Mouse (Mus musculus): ENCODE measurements around the gene Tstd1.

Tstd1 gene

DNA sequence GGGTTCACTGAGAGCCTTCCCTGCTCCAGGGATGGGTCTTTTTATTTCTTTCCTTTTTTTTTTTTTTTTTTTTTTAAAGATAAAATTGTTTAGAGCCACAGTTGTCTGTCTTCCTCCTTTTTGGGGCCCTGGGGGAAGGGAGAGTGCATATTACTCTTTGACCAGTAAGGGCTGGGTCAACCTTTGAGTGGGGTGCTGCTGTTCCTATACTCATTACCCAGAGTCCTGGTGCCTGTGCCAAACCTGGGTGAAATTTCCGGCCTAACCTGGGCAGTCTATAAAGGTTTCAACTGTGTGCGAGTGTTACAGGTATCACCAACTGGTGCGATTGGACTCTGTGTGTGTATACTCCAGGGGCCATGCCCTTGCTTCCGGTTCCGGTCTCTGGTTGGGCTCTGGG lies at the start of gene Tstd1:
Gene Tstd1 (plus strand): TSS at position 213 of the 400 bp plus-strand sequence.
- DNase-seq (ENCODE audit: low spot score): no peak

DNA sequence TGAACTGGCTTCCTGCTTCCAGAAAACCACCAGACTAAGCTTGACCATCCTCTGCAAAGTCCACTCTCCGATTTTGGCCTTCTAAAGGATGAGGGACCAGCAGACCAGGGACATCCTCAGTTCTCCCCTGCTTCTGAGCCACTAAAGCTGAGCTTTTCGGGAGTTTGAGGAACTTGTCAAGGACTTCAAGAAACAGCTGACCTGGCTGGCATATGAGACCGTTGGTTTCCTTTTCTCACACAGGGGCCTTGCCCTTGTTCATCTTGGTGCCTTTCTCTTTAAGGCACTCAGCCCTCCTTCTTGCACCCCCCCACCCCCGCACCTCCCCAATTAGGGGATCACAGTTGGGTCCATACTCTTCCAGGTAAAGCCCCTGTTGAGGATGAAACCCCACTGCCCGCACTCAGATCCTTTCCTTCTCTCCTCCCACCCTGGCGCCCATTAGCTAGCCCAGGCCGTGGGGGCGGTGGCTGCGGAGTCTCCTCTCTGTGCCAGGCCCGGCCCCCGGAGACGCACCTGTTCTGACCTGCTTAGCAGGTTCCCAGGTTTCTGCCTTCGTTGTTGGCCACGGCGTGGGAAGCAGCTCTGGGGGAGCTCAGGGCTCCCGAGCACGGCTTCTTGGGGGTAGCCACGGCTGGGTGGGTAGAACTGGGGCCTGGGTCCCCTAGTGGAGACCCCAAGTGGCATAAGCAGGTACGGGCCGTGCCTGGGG lies 48.7 kb upstream of the Tstd1 start, which contains the start of gene Nectin4:
Gene Nectin4 (plus strand): TSS at position 255 of the 712 bp plus-strand sequence.
- DNase-seq (ENCODE audit: low spot score): no peak

DNA sequence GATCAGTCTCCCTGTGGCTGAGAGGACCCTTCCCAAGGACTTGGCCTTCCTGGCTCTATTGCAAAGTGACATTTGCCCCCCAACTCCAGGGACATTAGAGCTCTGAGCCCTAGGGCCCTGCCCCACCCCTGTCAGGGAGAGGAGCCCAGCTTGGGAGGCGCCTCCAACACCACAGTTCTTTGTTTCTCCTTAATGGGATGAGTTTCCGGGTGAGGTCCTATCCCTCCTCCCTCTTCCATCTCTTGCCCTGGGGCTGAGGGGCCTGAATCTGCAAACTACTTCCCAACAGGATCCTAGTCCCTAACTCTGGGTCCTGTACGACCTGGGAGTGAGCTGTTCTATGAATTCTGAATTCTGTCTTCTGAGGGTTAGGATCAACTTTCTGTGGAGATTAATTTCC lies 45.8 kb upstream of the Tstd1 start:
- DNase-seq (ENCODE audit: low spot score): no peak

DNA sequence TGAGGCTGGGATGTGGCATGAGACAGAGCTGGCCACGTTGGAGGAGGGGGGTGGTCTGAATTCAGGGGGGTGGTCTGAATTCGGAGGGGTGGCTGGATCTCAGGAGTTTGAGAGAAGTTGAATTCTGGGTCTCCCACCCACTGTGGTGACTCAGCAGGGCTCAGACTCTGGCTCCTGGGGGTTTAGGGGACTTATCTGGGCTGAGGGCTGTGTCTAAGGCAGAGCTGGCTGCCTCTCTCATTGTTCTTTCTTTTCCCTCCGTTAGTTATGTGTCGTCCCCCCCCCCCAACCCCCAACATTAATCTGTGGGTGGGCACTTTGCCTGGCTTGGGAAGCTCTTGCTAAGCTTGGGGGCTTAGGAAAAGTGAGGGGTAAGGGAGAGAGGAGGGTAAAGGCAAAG lies 44.7 kb upstream of the Tstd1 start:
- DNase-seq (ENCODE audit: low spot score): no peak

DNA sequence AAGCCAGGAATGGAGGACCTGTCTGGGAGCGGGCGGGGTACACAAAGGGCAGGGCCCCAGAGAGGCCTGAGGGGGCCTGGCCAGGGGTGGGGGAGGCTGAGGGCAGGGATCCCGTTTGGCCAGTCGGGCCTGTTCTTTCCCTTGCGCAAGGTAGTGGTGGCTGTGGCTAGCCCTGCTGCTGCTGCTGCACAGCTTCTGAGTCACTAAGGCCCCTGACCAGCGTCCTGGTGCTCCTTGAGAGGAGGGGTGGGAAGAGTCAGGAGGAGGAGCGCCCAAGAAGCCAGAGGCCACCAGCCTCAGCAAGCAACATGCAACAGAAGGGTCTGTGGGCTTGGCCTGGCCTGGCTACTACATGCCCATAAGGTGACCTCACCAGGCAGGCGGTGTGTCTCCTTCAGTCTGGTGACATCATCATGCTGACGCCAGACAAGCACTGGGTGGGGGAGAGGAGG lies 43.0 kb upstream of the Tstd1 start:
- no peak for DNase-seq (ENCODE audit: low spot score)

DNA sequence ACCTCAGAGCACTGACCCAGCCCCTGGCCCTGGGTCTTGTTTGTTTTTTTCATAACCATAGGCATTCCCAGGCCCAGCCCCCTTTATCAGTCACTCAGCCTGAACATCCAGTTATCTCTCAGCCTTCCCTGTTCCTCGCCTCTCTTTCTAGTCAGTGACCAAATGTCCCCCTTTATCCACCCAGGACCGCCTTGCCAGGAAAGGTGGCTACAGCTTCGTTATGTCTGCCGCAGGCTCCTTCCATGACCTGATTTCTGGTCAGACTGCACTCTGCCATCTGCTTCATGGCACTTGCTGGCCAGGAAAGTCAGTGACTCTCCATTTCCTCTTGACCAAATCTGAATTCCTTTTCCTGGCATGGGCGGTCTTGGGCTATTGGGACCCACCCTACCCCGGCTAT lies 40.4 kb upstream of the Tstd1 start:
- DNase-seq (ENCODE audit: low spot score): no peak

DNA sequence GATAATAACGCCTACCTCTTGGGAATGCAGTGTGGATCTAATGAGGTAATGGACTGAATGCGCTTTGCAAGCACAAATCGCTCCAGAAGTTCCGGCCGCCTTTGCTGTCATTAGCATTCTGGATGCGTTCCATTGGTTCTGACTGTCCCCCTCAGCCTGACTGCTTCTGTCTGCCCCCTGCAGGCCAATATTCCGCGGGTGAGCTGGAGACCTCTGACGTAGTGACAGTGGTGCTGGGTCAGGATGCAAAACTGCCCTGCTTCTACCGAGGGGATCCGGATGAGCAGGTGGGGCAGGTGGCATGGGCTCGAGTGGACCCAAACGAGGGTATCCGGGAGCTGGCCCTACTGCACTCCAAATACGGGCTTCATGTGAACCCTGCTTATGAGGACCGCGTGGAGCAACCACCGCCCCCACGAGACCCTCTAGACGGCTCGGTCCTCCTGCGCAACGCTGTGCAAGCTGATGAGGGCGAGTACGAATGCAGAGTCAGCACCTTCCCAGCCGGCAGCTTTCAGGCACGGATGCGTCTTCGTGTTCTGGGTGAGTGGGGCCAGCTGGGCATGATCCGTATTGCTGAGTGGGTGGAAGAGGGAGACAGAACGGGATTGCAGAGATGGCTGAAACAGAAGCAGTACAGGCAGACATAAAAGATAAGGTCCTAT lies 38.6 kb upstream of the Tstd1 start:
- peak; percentile 83 for DNase-seq (ENCODE audit: low spot score)

DNA sequence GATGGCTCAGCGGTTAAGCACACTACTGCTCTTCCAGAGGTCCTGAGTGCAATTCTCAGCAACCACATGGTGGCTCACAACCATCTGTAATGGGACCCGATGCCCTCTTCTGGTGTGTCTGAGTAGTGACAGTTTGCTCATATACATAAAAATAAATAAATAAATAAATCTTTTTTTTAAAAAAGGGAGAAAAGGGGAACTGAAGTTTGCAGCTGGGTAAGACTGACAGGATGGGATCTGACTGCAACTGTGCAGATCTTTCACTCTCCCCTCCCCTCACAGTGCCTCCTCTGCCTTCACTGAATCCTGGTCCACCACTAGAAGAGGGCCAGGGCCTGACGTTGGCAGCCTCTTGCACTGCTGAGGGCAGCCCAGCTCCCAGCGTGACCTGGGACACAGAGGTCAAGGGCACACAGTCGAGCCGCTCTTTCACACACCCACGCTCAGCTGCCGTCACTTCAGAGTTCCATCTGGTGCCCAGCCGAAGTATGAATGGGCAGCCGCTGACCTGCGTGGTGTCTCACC lies 36.5 kb upstream of the Tstd1 start:
- DNase-seq (ENCODE audit: low spot score): no peak

DNA sequence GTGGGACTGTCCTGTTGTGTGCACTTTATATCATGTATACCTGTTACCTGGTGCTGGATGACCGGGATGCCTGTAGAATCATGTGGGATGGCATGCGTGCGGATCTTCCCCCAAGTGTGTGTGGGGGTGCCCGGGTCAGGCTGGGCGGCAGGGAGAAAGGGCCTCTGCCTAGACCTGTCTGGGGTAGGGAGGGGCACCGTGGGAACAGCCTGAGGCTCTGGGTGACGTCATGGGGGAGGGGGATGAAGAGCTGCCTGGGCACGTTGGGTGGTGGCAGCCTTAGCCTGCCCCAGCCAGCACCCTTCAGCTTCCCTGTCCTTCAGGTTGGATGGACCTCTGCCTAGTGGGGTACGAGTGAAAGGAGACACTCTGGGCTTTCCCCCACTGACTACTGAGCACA lies 34.3 kb upstream of the Tstd1 start:
- DNase-seq (ENCODE audit: low spot score): no peak

DNA sequence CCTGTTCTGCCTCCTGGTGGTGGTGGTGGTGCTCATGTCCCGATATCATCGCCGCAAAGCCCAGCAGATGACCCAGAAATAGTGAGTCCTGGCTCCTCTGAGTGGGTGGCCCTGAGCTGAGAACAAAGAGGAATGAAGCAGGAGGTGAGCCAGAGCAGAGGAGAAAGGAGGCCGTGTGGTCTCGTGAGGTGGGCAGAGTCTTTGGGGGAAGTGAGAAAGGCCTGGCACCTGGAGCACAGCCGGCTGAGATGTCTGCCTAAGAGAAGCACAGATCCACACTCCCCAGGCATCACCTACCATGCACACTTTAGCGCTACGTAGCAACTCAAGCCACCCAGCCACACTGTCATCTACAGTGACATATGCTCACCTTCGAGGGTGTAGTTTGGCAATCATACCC lies 33.5 kb upstream of the Tstd1 start:
- peak; percentile 26 for DNase-seq (ENCODE audit: low spot score)

DNA sequence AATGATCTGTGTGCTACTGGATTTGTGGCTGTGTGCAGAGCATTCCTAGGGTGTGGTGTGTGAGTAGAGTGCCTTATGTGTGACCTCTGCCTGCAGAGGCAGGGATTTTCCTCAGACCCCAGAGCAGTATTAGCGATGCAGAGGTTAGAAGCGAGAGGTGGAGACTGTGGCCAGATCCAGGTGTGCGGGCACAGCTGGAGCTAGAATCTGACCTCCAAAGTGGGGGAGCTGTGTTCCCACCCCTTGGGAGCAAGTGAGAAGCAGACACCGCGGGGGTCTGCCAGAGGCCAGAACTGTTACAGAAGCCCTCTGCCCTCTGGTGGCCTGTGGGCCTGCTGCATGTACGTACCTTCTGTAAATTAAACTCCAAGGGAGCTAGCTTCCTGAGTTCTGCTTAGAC lies 31.6 kb upstream of the Tstd1 start:
- DNase-seq (ENCODE audit: low spot score): peak; percentile 69

DNA sequence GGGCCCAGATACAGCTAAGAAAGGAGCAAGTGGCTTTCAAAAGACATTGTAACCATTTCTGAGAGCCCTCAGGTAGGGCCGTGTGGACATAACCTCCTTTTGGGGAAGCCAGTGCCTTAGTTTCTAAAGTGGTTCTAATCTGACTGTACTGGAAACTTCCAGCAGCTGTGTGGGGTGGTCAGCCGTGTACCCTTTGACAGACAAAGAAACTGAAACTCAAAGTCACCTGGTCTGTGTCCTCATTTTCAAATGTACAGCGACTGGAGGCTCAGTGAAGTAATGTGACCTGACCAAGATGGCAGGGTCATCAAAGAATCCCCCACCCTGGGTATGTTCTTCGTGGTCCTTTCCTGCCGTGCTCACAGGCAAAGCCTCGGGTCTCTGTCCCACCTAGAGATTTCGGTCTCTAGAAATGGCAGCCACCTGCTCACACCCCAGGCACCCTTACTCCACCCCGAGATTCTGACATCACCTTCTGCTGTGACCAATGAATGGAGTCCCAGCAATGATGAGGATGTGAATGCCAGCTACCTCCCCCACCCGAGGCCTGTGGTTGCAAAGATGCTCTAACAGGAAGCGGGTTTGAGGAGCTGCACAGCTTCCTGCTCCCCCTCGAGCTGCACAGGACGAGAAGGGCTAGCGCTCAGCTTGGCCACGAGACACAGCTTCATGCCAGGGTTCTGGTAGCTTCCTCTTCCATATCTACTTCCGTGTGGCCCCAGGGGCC lies 30.1 kb upstream of the Tstd1 start, which contains the start of gene Arhgap30:
Gene Arhgap30 (plus strand): TSS at position 579 of the 727 bp plus-strand sequence.
- no peak for DNase-seq (ENCODE audit: low spot score)

DNA sequence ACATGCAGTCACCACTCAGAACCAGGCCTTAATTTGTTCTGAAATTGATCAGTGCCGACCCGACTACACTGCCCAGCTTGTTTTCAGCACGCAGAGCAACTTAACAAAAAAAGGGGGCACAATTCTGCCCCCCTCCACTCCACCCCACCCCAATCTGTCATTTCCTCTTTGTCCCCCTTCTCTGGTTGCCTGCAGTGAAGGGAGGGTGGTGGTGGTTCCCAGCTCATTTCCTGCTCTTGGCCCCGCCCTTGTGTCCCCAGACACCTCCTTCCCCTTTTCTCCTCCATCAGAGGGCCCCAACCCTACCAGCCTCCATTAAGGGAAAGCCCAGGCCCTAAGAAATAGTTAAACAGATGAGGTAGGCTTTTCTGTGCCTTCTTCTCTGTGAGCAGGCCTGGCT lies 28.6 kb upstream of the Tstd1 start:
- no peak for DNase-seq (ENCODE audit: low spot score)

DNA sequence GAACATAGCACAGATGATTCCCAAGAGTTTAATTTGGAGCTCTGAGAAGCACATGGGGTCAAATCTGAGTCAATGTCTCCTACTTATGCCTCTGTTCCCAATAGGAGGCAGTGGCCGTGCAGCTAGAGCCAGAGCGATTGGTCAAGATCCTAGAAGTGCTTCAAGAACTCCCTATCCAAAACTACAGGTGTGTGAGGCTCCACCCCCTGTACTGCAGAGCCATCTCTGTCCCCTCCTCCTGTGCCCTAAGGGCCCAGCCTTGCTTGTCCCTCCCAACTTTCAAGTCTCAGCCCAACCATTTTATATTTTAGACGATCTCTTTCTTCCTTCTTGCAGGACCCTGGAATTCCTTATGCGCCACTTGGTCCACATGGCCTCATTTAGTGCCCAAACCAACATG lies 16.9 kb upstream of the Tstd1 start:
- no peak for DNase-seq (ENCODE audit: low spot score)

DNA sequence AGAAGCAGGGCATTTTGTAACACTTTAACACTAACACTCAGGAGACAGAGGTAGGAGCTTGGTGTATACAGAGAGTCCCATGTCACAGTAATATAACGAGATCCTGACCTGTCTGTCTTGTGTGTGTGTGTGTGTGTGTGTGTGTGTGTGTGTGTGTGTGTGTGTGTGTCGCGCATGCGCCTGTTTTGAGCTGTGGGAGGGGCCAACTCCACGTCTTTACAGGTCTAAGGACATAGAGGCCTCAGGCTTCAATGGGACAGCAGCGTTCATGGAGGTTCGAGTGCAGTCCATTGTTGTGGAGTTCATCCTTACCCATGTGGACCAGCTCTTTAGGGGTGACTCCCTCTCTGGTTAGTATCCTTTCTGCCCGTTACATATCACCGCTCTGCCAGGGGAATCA lies 15.7 kb upstream of the Tstd1 start:
- DNase-seq (ENCODE audit: low spot score): no peak

DNA sequence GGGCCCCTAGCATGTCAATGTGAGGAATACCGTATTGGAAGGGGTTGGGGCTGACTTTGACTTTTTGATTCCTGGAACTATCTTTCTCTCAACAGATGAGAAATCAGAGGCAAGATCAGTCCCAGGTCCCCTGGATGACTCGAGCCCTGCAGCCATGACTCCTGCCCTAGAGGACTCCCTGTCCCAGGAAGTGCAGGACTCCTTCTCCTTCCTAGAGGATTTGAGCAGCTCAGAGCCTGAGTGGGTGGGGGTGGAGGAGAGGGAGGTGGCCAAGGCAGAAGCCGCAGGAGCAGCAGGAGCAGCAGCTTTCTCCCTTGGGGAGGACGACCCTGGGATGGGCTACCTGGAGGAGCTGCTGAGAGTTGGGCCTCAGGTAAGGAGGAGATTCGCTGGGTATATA lies 11.4 kb upstream of the Tstd1 start:
- no peak for DNase-seq (ENCODE audit: low spot score)

DNA sequence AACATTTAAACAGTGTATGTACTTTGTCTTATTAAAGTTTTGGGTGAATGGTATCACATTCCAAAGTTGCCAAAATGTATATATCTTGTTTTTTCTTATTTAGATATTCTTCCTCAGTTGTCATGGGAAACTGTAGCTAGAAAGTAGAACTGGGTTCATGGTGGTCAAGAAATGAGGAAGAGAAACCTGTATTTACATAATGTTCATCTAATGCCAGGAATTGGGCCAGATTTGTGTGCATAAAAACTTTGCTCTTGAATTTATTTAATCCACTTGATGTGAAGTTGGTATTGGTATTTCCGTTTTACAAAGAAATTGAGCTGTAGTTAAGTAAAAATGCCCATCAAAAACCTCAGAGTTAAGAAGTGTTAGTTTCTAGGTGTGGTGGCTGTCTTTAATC lies 8.4 kb upstream of the Tstd1 start:
- DNase-seq (ENCODE audit: low spot score): no peak

DNA sequence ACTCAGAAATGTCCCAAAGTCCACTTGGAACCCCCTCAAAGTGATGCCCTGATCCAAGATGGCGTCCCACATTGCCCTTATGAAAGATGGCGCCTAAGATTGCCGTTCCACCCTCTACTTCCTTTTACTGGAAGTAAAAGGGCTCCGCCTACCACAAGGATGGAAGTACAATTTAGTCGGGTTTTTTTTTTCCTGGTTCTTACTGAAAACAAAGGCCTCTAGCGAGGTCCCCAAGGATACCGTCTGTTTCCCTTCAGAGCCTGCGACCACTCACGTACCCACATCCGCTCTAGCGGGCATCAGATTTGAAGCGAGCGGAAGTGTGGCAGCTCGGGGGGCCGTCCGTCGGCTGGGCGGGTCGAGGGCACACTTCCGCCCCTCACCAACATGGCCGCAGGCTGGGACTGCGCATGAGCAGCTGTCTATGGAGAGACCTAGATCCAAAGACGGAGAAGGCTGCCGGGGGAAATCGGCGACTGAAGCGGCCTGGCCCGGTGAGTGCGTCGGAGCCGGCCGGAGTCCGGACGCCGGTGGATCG lies 7.7 kb upstream of the Tstd1 start, which contains the start of gene Usf1:
Gene Usf1 (plus strand): TSS at position 367 of the 538 bp plus-strand sequence.
- peak; percentile 97 for DNase-seq (ENCODE audit: low spot score)

DNA sequence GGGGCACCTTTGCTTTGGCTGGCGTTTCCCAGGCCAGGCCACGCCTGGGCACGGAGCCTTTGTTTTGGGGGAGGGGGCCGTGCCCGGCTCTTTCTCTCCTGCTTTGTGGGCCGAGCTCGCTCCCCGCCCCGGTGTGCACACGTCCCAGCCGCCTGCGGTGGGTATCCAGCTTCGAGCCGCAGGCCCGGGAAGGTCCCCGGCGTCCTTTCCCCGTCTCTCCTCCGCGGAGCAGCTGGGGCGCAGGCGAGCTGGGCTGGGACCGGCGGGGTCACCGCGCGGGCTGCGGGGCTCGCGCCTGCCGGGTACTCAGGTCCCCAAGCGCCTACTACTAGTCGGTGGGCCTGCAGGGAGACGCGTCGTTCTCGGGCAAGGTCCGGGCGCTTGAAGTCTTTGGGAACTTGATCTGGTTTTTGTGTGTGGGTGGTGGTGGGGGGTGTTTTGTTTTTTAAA lies 7.2 kb upstream of the Tstd1 start:
- DNase-seq (ENCODE audit: low spot score): no peak

DNA sequence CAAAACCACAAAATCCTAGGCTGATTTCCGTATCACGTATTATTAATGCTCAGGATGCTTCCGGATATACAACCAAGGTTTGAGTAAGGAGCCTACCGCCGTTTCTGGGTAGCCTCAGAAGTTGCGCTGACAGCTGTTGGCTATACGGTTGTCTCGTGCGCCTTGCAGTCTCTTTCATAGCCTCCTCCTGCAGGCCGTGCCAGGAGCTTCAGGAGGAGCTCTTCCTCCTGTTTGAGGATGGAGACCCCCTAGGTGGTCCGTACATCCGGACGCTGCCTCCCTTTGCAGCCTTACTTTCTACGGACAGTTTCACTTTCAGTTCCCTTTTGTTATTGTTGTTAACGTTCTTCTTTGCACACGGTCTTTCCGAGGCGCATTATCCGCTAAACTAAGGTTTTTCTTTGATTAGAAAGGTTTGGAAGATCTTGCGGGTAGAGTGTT lies 6.7 kb upstream of the Tstd1 start:
- DNase-seq (ENCODE audit: low spot score): peak; percentile 62

DNA sequence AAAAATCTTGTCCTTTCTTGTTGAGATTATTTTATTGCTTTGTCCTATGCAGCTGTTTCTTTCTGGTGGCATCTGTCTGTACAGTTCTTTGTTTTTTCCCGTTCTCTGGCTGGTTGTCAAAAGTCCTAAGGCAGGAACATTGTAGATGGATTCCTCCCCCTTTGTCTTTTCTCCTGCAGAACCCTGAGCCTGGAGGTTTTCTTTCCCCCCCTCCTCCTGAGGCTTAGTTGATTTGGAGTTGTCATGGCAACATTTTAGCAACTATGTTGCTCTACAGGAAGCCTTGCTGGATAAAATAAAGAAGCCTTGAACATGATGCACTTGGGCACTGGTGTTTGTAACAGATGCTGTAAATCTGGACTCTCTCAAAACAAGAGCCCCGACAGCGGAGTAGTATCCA lies 6.2 kb upstream of the Tstd1 start:
- peak; percentile 59 for DNase-seq (ENCODE audit: low spot score)

DNA sequence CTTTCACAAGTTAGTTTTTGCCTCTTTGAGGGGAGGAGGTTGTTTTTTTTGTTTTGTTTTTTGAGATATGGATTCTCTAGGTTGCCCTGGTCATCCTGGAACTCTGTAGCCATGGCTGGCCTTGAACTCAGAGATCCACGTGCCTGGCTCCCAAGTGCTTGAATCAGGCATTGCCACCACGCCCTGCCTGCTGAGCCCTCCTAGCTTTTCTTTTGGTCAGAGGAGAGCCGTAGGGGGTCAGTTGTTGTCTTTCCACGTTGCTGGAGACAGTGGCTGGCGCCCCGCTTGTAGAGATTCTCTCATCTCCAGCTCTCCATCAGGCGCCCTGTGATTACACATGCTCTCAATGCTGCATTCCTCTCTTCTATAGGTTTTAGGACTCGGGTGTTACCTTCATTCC lies 5.1 kb upstream of the Tstd1 start:
- no peak for DNase-seq (ENCODE audit: low spot score)
